Mouse (Mus musculus) kidney, postnatal 0 days (tissue): ENCODE measurements around the gene Zfp280c. TPM values are rescaled to one million over a fixed set of nuclear protein-coding genes. Genes with fewer than 3 reads are reported as not detected.

Experiments
- ATAC-seq: fragments of 200-750 bp; cut with Nextera tagmentation; replicated peaks from 2 replicates; pipeline ENCODE4 v1.8.0; 2017; ENCODE audit warnings: low read depth, moderate number of reproducible peaks, moderate TSS enrichment, moderate library complexity; ENCODE audit not compliant: low FRiP score
- DNase-seq: peaks from one replicate; pipeline ENCODE4 v3.0.0-alpha.2; 2016; ENCODE audit warnings: low spot score
- H3K27ac ChIP-seq: fragments of 300-500 bp; sonication (generic); 2 replicates; pipeline ENCODE4 v1.5.1; 2014; ENCODE audit warnings: mild to moderate bottlenecking
- H3K27me3 ChIP-seq: fragments of 300-500 bp; sonication (generic); 2 replicates; pipeline ENCODE4 v1.6.1; 2014; ENCODE audit warnings: low read length, mixed read lengths; ENCODE audit not compliant: insufficient read depth
- H3K36me3 ChIP-seq: fragments of 300-500 bp; sonication (generic); 2 replicates; pipeline ENCODE4 v1.6.1; 2014; ENCODE audit warnings: low read length, mixed read lengths; ENCODE audit not compliant: insufficient read depth
- H3K4me1 ChIP-seq: fragments of 300-500 bp; sonication (generic); replicated peaks from 2 replicates; pipeline ENCODE4 v1.6.1; 2014; ENCODE audit warnings: antibody characterized with exemption, low read length, mixed read lengths; ENCODE audit not compliant: insufficient read depth
- H3K4me2 ChIP-seq: fragments of 300-500 bp; sonication (generic); 2 replicates; pipeline ENCODE4 v1.6.1; 2014; ENCODE audit warnings: mild to moderate bottlenecking, low read length, moderate library complexity, mixed read lengths
- H3K4me3 ChIP-seq: fragments of 300-500 bp; sonication (generic); replicated peaks from 2 replicates; pipeline ENCODE4 v1.5.1; 2014; ENCODE audit warnings: low read depth, low read length
- H3K9ac ChIP-seq: fragments of 300-500 bp; sonication (generic); 2 replicates; pipeline ENCODE4 v1.6.1; 2014; ENCODE audit warnings: low read depth, low read length
- H3K9me3 ChIP-seq: fragments of 300-500 bp; sonication (generic); replicated peaks from 2 replicates; pipeline ENCODE4 v1.6.1; 2016; ENCODE audit warnings: low read length, inconsistent platforms, mixed read lengths
- CTCF ChIP-seq: IDR thresholded peaks from 2 replicates; pipeline ENCODE4 v1.5.1; 2016; ENCODE audit warnings: antibody characterized with exemption, low read depth, mild to moderate bottlenecking, moderate library complexity
- WGBS: fragments of 180-500 bp; shearing (Covaris S2); extraction: QIAGEN DNeasy Blood & Tissue Kit; methylation state at CpG from one replicate; pipeline ENCODE4 v1.1.7; 2014; 5-methylcytosine and 5-hydroxymethylcytosine counted together
- microRNA-seq: library from miRNA; unstranded; fragments of <30 nt; microRNA quantifications from one replicate; pipeline ENCODE4, GENCODE M21; 2016
- polyA plus RNA-seq: library from polyadenylated mRNA; unstranded; fragments of >200 nt; fragmentation: Nextera tagmentation; extraction: Ambion mirVana; gene quantifications from 2 replicates; pipeline ENCODE4 v1.2.1, GENCODE M21; 2015

Gene Zfp280c
- polyA plus RNA-seq, 1 experiment from 2014 or later, result 8.4 TPM

DNA sequence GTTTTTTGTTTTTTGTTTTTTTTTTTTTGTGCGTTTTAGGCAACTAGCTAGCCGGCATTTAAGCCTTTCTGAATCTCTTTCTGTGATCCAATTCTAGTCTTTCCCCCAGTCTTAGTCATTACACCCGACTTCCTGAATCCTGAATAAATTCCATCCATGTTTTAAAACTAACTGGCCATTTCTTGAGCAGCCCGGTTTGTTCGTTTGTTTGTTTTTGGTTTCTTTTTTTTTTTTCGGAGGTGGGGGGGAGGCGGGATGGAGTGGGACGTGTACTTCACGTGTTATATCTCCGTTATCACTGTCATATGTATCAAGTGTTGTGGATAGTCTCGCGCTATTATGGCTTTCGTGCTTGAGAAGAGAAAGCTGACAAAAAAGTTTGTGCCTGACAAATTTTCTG, 80.5 kb downstream of the Zfp280c start:
- ATAC-seq (no peak), DNase-seq (no peak)
- H3K27ac ChIP-seq, result peak overlapping the region; percentile 50; the same call in 1 of the 2 replicates
- 26% methylated on average over 13 of the region's 13 CpGs for WGBS
- peak overlapping the region; percentile 62 for H3K4me2 ChIP-seq
- peak overlapping the region; percentile 47; the same call in 1 of the 2 replicates for H3K9ac ChIP-seq
- H3K9me3 ChIP-seq, result no peaks in the 10 kb centered on the region
- no peaks in the 10 kb centered on the region for H3K27me3 ChIP-seq
- no peak for TF ChIP-seq CTCF
- H3K36me3 ChIP-seq, result no peaks in the 10 kb centered on the region
- no peaks in the 10 kb centered on the region for H3K4me1 ChIP-seq
- peak overlapping the region; percentile 50 for H3K4me3 ChIP-seq

DNA sequence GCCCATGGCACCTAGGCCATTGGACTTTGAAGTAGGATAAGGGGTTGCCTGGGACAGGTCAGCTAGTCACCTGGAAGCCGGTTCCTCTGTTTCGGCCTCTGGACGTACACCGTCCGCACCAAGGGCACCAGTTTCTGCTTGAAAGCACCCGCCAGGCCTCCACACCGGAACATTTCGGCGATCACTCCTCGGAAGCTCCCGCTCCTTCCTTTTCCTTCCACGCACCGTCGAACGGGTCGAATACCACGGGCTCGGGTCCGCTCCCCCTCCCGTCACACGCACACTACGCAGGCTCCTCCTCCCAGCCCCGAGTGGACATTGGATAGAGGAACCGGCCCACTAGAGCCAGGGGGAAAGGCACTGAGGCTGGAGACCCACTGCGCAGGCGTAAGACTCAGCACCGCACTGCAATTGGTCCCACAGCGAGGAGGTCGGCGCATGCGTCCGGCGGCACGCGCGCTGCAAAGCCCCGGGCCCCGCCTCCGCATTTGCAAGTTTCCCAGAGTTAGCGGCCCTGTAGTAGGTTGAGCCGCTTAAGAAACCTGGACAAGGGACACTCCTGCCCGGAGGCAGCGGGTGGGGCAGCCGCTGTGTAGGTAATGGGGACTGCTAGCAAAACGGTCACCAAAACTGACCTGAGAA, 81.0 kb downstream of the Zfp280c start, which contains the start of gene Aifm1:
Gene Aifm1 (minus strand): TSS at position 398 of the 642 bp plus-strand sequence.
- no peaks in the 10 kb centered on the region for H3K27me3 ChIP-seq
- peak within 1 kb of the TSS; percentile 50; the same call in 1 of the 2 replicates for H3K27ac ChIP-seq
- H3K9me3 ChIP-seq, result no peaks in the 10 kb centered on the region
- H3K4me2 ChIP-seq, result peak within 1 kb of the TSS; percentile 62
- H3K36me3 ChIP-seq, result no peaks in the 10 kb centered on the region
- H3K9ac ChIP-seq, result peak within 1 kb of the TSS; percentile 61
- peak within 1 kb of the TSS; percentile 50 for H3K4me3 ChIP-seq
- DNase-seq, result peak; percentile 94
- 22% methylated on average over 45 of the region's 45 CpGs for WGBS
- no peak for TF ChIP-seq CTCF
- ATAC-seq, result peak; percentile 99
- H3K4me1 ChIP-seq, result no peaks in the 10 kb centered on the region

DNA sequence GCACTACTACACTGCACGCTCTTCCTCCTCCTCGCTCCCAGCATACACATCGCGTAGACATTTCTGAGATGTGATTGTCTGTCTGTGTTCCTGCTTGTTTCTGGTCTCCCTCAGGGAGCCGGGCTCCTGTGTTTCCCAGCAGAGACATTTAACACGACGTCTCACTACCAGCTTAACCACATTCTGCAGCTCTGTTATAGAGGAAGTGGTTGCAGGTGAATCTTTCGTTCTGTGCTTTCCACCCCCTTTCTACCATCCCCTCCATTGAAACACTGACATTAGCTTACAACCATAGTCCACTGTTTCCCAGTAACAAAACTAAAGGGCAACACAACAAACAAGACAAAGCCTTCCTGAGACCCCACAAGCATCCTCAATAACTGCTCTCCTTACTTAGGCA, 100.5 kb downstream of the Zfp280c start:
- H3K4me1 ChIP-seq, result no peaks in the 10 kb centered on the region
- ATAC-seq (no peak), DNase-seq (no peak)
- H3K9me3 ChIP-seq, result no peaks in the 10 kb centered on the region
- no peaks in the 10 kb centered on the region for H3K36me3 ChIP-seq
- H3K9ac ChIP-seq, result no peak overlapping the region
- H3K4me3 ChIP-seq, result no peak overlapping the region
- H3K27ac ChIP-seq, result no peak overlapping the region
- WGBS, result 94% methylated on average over 8 of the region's 8 CpGs
- no peak overlapping the region for H3K4me2 ChIP-seq
- no peak for TF ChIP-seq CTCF
- no peaks in the 10 kb centered on the region for H3K27me3 ChIP-seq

Small RNA genes lying within 50 kb of the gene (microRNA-seq; reads per million reads assigned to microRNA genes)
- gene Gm27828, result not detected

Other genes with a start within 250 kb of the Zfp280c start
- gene Elf4, start 131.4 kb downstream of the Zfp280c start, polyA plus RNA-seq, result 2.2 and 2.4 TPM in 2 replicates
- 100 and 107 TPM in 2 replicates for gene Aifm1, start 80.9 kb downstream of the Zfp280c start, polyA plus RNA-seq
- 0.87 and 1.4 TPM in 2 replicates for gene Rab33a, start 75.2 kb downstream of the Zfp280c start, polyA plus RNA-seq
- gene Slc25a14, start 28.9 kb upstream of the Zfp280c start, polyA plus RNA-seq, result 14.0 TPM in 2 replicates
- gene Gpr119, start 80.0 kb upstream of the Zfp280c start, polyA plus RNA-seq, result not detected in 2 replicates
- gene Rbmx2, start 100.5 kb upstream of the Zfp280c start, polyA plus RNA-seq, result 19.2 and 22.2 TPM in 2 replicates